Mouse (Mus musculus) right cerebral cortex, postnatal 4 days (tissue): ENCODE data around the gene Clasp1.

Experiments used
- DNase-seq: peaks from one replicate; pipeline ENCODE4 v3.0.0-alpha.2; 2022

Gene Clasp1

GRCm38 (mm10) chr1:118403440-118403839, 14.6 kb downstream of the Clasp1 start:
- DNase-seq: no peak

GRCm38 (mm10) chr1:118407586-118408250, 18.9 kb downstream of the Clasp1 start:
- no peak for DNase-seq

GRCm38 (mm10) chr1:118409249-118409648, 20.4 kb downstream of the Clasp1 start:
- DNase-seq: no peak

GRCm38 (mm10) chr1:118410824-118411223, 22.0 kb downstream of the Clasp1 start:
- DNase-seq: no peak

- no peak for DNase-seq
These were observed 24.3 kb downstream of the Clasp1 start for GRCm38 (mm10) chr1:118413169-118413568.

- no peak for DNase-seq
These were observed 28.3 kb downstream of the Clasp1 start for GRCm38 (mm10) chr1:118417047-118417730.

- no peak for DNase-seq
These were observed 30.5 kb downstream of the Clasp1 start for GRCm38 (mm10) chr1:118419399-118419798.

GRCm38 (mm10) chr1:118421149-118421548, 32.3 kb downstream of the Clasp1 start:
- no peak for DNase-seq

- DNase-seq: no peak
These were observed 34.0 kb downstream of the Clasp1 start for GRCm38 (mm10) chr1:118422812-118423211.

GRCm38 (mm10) chr1:118425982-118426381, 37.1 kb downstream of the Clasp1 start:
- DNase-seq: no peak

- DNase-seq: no peak
These were observed 39.7 kb downstream of the Clasp1 start for GRCm38 (mm10) chr1:118428354-118429084.

GRCm38 (mm10) chr1:118431548-118431947, 42.7 kb downstream of the Clasp1 start:
- no peak for DNase-seq

- peak; percentile 12 for DNase-seq
These were observed 46.2 kb downstream of the Clasp1 start for GRCm38 (mm10) chr1:118435001-118435473.

- DNase-seq: peak; percentile 41
These were observed 49.0 kb downstream of the Clasp1 start for GRCm38 (mm10) chr1:118437856-118438255.

- DNase-seq: no peak
These were observed 49.5 kb downstream of the Clasp1 start for GRCm38 (mm10) chr1:118438332-118438731.

- no peak for DNase-seq
These were observed 51.7 kb downstream of the Clasp1 start for GRCm38 (mm10) chr1:118440547-118440946.

- no peak for DNase-seq
These were observed 55.6 kb downstream of the Clasp1 start for GRCm38 (mm10) chr1:118444420-118444819.

- DNase-seq: no peak
These were observed 56.1 kb downstream of the Clasp1 start for GRCm38 (mm10) chr1:118444988-118445387.

- DNase-seq: no peak
These were observed 56.6 kb downstream of the Clasp1 start for GRCm38 (mm10) chr1:118445441-118445840.

- no peak for DNase-seq
These were observed 57.1 kb downstream of the Clasp1 start for GRCm38 (mm10) chr1:118446006-118446405.

- no peak for DNase-seq
These were observed 58.3 kb downstream of the Clasp1 start for GRCm38 (mm10) chr1:118447131-118447530.

- no peak for DNase-seq
These were observed 59.4 kb downstream of the Clasp1 start for GRCm38 (mm10) chr1:118448214-118448613.

GRCm38 (mm10) chr1:118450891-118451450, 62.1 kb downstream of the Clasp1 start:
- no peak for DNase-seq
